Mouse (Mus musculus): ENCODE data around the gene Mlx.

- TF ChIP-seq MAFK (IDR thresholded peaks at IDR 0.05; ENCODE audit: insufficient read depth, low read depth, low read length) (no peak), ZC3H11A (IDR thresholded peaks at IDR 0.05; ENCODE audit: borderline replicate concordance, low read depth, low read length) (no peak), HCFC1 (IDR thresholded peaks at IDR 0.05; ENCODE audit: borderline replicate concordance, insufficient read depth, low read length) (no peak), ZNF384 (IDR thresholded peaks at IDR 0.05; ENCODE audit: low read depth, low read length) (no peak), CHD2 (IDR thresholded peaks at IDR 0.05; ENCODE audit: low read depth, low read length) (no peak)
These were observed 33.1 kb upstream of the Mlx start for GRCm38 (mm10) chr11:101053974-101054373.
